Mouse (Mus musculus) ES-E14 (cell line): ENCODE measurements around the gene Arhgef6.

Source experiments
- CHD2 ChIP-seq: IDR thresholded peaks from 2 replicates; pipeline ENCODE4 v1.6.1; 2014; ENCODE audit warnings: mild to moderate bottlenecking, low read depth, low read length, inconsistent platforms
- HCFC1 ChIP-seq: IDR thresholded peaks from 2 replicates; pipeline ENCODE4 v1.6.1; 2012; ENCODE audit warnings: low read length, inconsistent platforms, borderline replicate concordance; ENCODE audit not compliant: insufficient read depth
- MAFK ChIP-seq: IDR thresholded peaks from 2 replicates; pipeline ENCODE4 v1.6.1; 2014; ENCODE audit warnings: mild to moderate bottlenecking, low read depth, low read length, inconsistent platforms; ENCODE audit not compliant: insufficient read depth
- ZNF384 ChIP-seq: IDR thresholded peaks from 2 replicates; pipeline ENCODE4 v1.6.1; 2012; ENCODE audit warnings: low read depth, low read length, inconsistent platforms

GRCm38 (mm10) chrX:57235982-57236381, 102.5 kb downstream of the Arhgef6 start:
- TF ChIP-seq CHD2, result no peak
- no peak for TF ChIP-seq MAFK
- TF ChIP-seq ZNF384, result no peak
- no peak for TF ChIP-seq HCFC1
